Mouse (Mus musculus) liver, embryonic 16.5 days (tissue): Measurements from ENCODE around the gene 1700109H08Rik. TPM values are rescaled to one million over a fixed set of nuclear protein-coding genes. Genes with fewer than 3 reads are reported as not detected.
"Not testable (repeated sequence)": the region's sequence is repeated elsewhere in the genome, so short reads cannot be mapped to it uniquely, and the experiment has no call there.

Source experiments
- ATAC-seq: fragments of 200-750 bp; cut with Nextera tagmentation; 2 replicates; pipeline ENCODE4 v1.8.0; 2017; ENCODE audit warnings: low read depth, mild to moderate bottlenecking, moderate number of reproducible peaks, moderate library complexity
- H3K27ac ChIP-seq: fragments of 300-500 bp; sonication (generic); 2 replicates; pipeline ENCODE4 v1.5.1; 2014; ENCODE audit warnings: mild to moderate bottlenecking, low read length
- H3K27me3 ChIP-seq: fragments of 300-500 bp; sonication (generic); 2 replicates; pipeline ENCODE4 v1.6.1; 2014; ENCODE audit warnings: low read depth, low read length, mixed read lengths; ENCODE audit not compliant: control insufficient read depth, insufficient read depth
- H3K36me3 ChIP-seq: fragments of 300-500 bp; sonication (generic); 2 replicates; pipeline ENCODE4 v1.6.1; 2014; ENCODE audit warnings: mild to moderate bottlenecking; ENCODE audit not compliant: control insufficient read depth, insufficient read depth
- H3K4me1 ChIP-seq: fragments of 300-500 bp; sonication (generic); 2 replicates; pipeline ENCODE4 v1.6.1; 2014; ENCODE audit warnings: low read depth, low read length, mixed read lengths; ENCODE audit not compliant: control insufficient read depth
- H3K4me2 ChIP-seq: fragments of 300-500 bp; sonication (generic); 2 replicates; pipeline ENCODE4 v1.6.1; 2014; ENCODE audit warnings: low read depth, low read length, mixed read lengths
- H3K4me3 ChIP-seq: fragments of 300-500 bp; sonication (generic); 2 replicates; pipeline ENCODE4 v1.5.1; 2014; ENCODE audit warnings: low read depth, mild to moderate bottlenecking, low read length
- H3K9ac ChIP-seq: fragments of 300-500 bp; sonication (generic); 2 replicates; pipeline ENCODE4 v1.6.1; 2014; ENCODE audit warnings: low read depth, low read length
- H3K9me3 ChIP-seq: fragments of 300-500 bp; sonication (generic); replicated peaks from 2 replicates; pipeline ENCODE4 v1.6.1; 2016; ENCODE audit warnings: low read length; ENCODE audit not compliant: control insufficient read depth
- WGBS: fragments of 180-500 bp; shearing (Covaris S2); extraction: QIAGEN DNeasy Blood & Tissue Kit; methylation state at CpG from one replicate; pipeline ENCODE4 v1.1.7; 2014; ENCODE audit not compliant: insufficient replicate concordance; 5-methylcytosine and 5-hydroxymethylcytosine counted together
- polyA plus RNA-seq: library from polyadenylated mRNA; unstranded; fragments of >200 nt; fragmentation: Nextera tagmentation; extraction: Ambion mirVana; gene quantifications from 2 replicates; pipeline ENCODE4 v1.2.1, GENCODE M21; 2015

1700109H08Rik gene
- polyA plus RNA-seq: 1.0 and 1.2 TPM in 2 replicates

DNA sequence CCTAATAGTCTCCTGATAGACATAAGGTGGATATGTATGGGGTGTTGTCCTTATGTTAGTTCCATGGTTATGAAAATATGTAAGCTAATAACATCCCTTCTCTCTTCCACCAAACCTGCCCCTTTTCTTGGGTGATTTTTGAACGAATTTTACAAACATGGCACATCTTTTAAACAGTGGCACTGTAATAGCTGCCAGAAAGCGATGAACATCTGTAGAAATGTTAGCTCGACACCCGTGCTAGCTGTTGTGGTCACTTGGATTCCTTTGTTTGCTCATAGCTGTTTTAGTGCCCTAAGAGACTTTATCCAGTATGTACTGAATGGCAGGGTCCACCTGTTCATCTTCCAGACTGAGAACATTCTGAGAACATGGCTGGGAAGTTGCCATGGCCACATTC, at the start of gene 1700109H08Rik:
1700109H08Rik (plus strand) TSS at position 301 of the 400 bp plus-strand sequence.
- Histone ChIP-seq H3K9me3 (no peaks in the 10 kb centered on the region), H3K4me3 (no peak within 1 kb of the TSS), H3K4me1 (no peaks in the 10 kb centered on the region), H3K4me2 (no peak within 1 kb of the TSS), H3K27me3 (no peaks in the 10 kb centered on the region), H3K9ac (no peak within 1 kb of the TSS), H3K27ac (no peak within 1 kb of the TSS), H3K36me3 (peaks cover 63% of the 10 kb centered on the region)
- WGBS: 82% methylated on average over 4 of the region's 4 CpGs
- ATAC-seq: no peak

DNA sequence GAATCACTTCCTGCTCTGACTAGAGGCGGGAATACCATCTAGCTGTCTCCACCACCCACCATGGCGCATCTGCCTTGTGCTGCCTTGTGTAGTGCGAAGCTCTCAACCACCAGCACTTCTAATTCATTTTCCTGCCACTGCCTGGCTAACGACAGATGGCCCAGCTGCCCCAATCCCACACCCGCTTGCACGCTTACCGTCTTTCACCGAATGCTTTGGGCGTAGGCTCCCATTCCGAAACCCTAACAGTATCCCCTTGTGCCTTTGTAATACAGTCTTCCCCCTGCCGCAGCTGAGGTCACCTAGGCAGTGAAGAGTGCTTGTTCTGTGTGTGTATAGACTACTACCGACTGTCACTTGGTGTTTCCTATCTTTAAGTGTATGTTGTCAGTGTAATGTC, 49.6 kb upstream of the 1700109H08Rik start:
- Histone ChIP-seq H3K27ac (no peak overlapping the region), H3K4me1 (no peaks in the 10 kb centered on the region), H3K9me3 (no peaks in the 10 kb centered on the region), H3K36me3 (peaks cover 13% of the 10 kb centered on the region), H3K27me3 (no peaks in the 10 kb centered on the region), H3K4me3 (no peak overlapping the region), H3K9ac (no peak overlapping the region), H3K4me2 (no peak overlapping the region)
- WGBS: 77% methylated on average over 12 of the region's 12 CpGs
- ATAC-seq: no peak

DNA sequence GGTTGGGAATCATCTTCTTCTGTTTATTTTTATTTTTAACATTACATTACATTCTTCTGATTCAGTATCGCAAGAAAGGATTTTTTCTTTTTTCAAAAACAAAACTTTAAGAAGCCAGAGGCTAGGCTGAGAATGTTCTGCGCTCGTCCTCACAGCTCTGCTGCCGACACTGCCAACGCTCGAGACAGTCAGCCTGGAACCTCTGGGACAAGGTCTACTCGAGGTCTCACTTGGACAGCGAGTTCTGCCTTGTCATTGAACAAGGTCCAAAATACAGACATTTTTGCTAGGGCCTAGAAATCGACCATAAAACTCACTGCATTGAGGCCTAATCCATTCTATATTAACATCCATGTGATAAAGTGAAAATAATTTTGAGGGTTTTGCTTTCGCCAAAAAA, 48.5 kb upstream of the 1700109H08Rik start:
- H3K4me3 ChIP-seq: no peak overlapping the region
- 80% methylated on average over 10 of the region's 10 CpGs for WGBS
- ATAC-seq: no peak
- H3K9me3 ChIP-seq: no peaks in the 10 kb centered on the region
- H3K27ac ChIP-seq: no peak overlapping the region
- H3K36me3 ChIP-seq: peaks cover 10% of the 10 kb centered on the region
- no peak overlapping the region for H3K4me2 ChIP-seq
- H3K9ac ChIP-seq: no peak overlapping the region
- H3K27me3 ChIP-seq: no peaks in the 10 kb centered on the region
- no peaks in the 10 kb centered on the region for H3K4me1 ChIP-seq

DNA sequence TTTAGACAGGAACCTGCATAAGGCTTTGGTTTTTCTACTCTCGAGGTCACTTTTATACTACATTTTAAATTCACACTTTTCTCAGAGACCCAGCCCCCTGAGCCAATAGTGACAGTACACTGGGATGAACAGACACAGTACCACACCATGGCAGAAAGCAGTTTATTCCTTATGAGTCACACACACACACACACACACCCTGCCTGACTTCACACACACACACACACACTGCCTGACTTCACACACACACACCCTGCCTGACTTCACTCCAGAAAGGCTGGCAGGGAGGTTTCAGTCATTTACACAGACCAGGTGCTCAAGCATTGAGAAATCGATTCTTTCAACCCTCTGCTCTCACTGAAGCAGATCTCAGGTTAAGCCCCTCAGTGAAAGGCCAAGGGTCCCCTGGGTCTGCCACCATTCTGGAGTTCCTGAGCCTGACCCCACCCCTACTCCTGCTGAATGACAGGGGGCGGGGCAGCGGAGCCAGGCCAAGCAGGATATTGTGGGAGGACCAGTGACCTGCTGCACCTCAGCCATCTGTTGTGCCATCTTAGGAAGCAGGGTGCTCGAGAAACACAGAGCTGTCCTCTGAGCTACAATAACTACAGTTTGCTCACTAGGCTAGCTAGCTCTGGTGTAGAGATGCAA, 44.2 kb upstream of the 1700109H08Rik start:
- Histone ChIP-seq H3K36me3 (0 out of 2 replicates have a peak, but pooled peaks cover 2% of the 10 kb centered on the region), H3K27ac (no peak overlapping the region), H3K4me1 (no peaks in the 10 kb centered on the region), H3K27me3 (no peaks in the 10 kb centered on the region), H3K4me2 (no peak overlapping the region), H3K9me3 (no peaks in the 10 kb centered on the region), H3K4me3 (no peak overlapping the region), H3K9ac (no peak overlapping the region)
- ATAC-seq: no peak
- 58% methylated on average over 5 of the region's 5 CpGs for WGBS

DNA sequence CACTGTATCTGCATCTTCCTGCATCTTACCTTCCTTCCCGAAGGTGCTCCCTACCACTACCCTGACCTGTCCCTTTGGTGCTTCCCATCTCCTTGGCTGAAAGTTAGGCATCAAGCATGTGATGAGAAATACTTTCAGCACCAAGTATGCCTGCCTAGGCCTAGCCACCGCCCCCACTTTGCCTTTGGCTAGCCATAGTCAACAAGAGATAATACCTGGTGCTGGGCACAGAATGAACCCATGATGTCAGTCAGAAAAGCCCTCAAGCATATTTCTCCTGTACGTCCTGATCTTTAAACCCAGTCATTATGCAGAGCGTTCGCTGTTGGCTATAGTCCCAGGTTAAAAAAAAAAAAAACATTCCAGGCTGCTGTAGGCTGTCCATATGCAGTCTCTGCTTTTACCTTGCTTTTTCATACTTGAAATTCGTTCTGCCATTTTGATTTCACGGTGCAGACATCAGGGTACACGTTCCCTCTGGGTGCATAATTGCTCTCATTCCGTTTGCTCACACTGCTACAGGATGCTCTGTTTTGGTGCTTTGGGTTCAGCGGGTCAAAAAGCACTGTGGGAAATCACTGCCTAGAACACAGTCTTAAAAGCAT, 41.7 kb upstream of the 1700109H08Rik start:
- 63% methylated on average over 10 of the region's 10 CpGs for WGBS
- no peak for ATAC-seq
- Histone ChIP-seq H3K4me2 (no peak overlapping the region), H3K36me3 (0 out of 2 replicates have a peak, but pooled peaks cover 1% of the 10 kb centered on the region), H3K9ac (no peak overlapping the region), H3K27me3 (no peaks in the 10 kb centered on the region), H3K27ac (no peak overlapping the region), H3K4me3 (no peak overlapping the region), H3K9me3 (no peaks in the 10 kb centered on the region), H3K4me1 (no peaks in the 10 kb centered on the region)

DNA sequence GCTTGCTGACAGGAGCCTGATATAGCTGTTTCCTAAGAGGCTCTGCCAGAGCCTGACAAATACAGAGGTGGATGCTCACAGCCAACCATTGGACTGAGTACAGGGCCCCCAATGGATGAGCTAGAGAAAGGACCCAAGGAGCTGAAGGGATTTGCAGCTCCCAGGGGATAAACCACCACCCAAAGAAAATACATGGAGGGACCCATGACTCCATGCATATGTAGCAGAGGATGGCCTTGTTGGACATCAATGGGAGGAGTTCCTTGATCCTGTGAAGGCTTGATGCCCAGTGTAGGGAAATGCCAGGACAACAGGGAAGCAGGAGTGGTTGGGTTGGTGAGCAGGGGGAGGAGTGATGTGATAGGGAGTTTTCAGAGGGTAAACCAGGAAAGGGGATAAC, 39.3 kb upstream of the 1700109H08Rik start:
- H3K9me3 ChIP-seq, H3K4me3 ChIP-seq, H3K9ac ChIP-seq, H3K4me2 ChIP-seq, H3K4me1 ChIP-seq, ATAC-seq, H3K27me3 ChIP-seq, H3K27ac ChIP-seq, H3K36me3 ChIP-seq: not testable (repeated sequence)

DNA sequence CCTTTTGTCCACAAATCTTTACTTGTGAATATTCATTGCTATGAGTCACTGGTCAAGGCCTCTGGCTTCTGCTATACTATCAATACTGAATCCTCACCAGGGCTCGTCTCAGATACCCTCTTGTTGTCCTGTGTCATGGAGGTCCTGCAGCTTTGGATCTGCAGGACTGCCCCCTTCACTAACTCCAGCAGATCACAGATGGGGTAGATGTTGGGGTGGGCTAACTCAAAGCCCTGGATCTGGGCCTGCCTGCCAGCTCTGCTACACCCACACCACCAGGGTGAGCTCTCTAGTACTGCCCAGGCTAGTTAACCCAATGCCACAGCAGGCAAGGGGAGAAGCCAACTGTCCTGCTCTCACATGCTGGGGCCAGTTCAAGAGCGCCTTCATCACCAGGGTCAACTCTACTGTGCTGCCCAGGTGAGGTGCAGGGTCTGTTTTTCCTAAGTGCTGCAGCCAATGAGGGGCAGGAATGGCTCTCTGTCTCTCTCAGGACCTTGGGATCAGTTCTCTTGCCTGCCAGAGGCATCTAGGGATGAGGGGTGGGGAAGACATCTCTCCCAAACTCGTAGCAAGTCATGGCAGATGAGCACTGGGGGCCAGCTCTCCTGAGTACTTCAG, 34.7 kb upstream of the 1700109H08Rik start:
- Histone ChIP-seq H3K27ac (no peak overlapping the region), H3K36me3 (no peaks in the 10 kb centered on the region), H3K27me3 (no peaks in the 10 kb centered on the region), H3K9ac (no peak overlapping the region), H3K4me3 (no peak overlapping the region), H3K4me1 (no peaks in the 10 kb centered on the region), H3K4me2 (no peak overlapping the region), H3K9me3 (no peaks in the 10 kb centered on the region)
- ATAC-seq: no peak
- WGBS: 53% methylated on average over 3 of the region's 3 CpGs

DNA sequence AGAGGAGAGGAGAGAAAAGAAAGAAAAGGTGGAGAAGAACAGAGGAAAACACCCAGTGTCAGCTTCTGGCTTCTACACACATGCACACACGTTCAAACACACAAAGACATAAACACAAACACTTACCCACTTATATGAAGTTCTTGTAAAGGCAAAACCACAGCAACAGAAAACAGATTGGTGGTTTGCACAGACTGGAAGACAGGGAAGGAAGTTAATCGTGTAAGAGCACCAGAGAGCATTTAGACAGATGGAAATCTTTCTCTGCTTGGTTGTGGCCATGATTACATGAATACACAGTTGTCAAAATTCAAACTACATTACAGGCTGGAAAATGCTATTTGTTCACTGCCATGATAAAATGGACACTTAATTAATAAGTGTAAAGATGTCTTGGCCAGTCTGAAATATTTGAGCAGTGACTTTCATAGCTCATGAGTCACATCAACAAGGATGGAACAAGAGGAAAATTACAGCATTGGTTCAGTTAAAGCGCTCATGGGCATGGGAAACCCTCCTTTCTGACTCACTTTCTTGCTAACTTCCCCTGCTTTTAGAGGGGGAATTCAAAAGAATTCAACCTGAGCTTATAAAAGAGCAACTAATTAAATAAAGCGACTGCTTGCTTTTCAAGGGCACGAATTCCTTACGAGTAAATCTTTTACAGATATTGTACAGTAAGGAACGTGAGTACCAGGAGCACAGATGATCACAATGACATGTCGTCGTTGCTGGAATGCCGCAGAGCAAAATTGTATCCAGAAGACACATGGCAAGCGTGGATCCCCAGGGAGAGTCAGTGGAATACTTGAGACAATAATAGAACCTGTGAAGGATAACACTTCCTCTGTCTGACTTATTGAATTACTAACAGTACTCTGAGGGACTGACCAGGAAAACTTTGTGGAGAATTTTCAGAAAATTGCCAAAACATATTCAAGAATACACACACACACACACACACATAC, 32.6 kb upstream of the 1700109H08Rik start:
- Histone ChIP-seq H3K9ac (no peak overlapping the region), H3K4me3 (no peak overlapping the region), H3K4me1 (no peaks in the 10 kb centered on the region), H3K27ac (no peak overlapping the region), H3K27me3 (no peaks in the 10 kb centered on the region), H3K9me3 (no peaks in the 10 kb centered on the region), H3K4me2 (no peak overlapping the region), H3K36me3 (no peaks in the 10 kb centered on the region)
- no peak for ATAC-seq
- WGBS: 48% methylated on average over 11 of the region's 11 CpGs
